Mouse (Mus musculus): ENCODE results near the gene Tanc1. TPM values are rescaled to one million over a fixed set of nuclear protein-coding genes. Genes with fewer than 3 reads are reported as not detected.

Tanc1 gene
- total RNA-seq (2023): 3.0 and 6.8 TPM in 2 replicates

DNA sequence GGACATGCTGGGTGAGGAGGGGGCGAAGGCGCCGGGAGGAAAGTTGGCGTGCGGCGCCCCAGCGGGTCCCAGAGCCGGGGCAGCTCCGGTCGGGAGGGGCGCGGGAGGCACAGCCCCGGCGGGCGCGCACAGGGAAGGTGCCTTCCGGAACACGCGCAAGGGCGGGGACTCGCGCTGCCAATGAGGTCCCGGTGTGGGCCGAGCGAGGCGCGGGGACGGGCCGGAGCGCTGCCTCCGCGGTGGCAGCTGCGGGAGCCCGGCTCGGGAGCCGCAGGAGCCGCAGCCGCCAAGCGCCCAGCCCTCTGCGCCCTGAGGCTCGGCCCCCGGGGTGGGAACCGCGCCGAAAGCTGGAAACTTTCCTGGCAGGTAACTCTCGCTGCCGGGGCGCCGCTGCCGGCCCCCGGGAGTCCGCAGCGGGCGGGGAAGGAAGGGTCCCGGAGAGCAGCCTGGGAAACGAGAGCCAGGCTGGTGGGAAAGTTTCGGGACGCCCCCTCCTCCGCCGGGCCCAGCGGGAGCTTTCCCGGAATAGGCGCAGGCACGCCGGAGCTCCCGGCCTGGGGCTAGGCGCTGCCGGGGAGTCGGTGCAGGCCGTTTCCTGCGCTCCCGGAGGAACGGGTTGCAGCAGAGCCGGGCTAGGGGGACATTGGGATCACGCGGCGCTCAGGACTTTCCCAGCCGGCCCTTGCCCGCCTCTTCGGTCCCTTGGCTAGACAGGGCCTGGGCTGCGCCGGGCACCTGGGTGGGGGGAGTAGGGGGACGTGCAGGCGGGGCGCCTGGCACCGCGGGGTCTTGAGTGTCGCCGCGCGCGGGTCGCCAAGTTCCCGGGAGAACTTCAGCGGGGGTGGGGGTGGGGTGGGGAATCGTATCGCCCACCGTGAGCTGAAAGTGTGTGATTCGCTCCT lies at the start of gene Tanc1:
TSS of gene Tanc1 (plus strand) at position 212 of the 902 bp plus-strand sequence.

DNA sequence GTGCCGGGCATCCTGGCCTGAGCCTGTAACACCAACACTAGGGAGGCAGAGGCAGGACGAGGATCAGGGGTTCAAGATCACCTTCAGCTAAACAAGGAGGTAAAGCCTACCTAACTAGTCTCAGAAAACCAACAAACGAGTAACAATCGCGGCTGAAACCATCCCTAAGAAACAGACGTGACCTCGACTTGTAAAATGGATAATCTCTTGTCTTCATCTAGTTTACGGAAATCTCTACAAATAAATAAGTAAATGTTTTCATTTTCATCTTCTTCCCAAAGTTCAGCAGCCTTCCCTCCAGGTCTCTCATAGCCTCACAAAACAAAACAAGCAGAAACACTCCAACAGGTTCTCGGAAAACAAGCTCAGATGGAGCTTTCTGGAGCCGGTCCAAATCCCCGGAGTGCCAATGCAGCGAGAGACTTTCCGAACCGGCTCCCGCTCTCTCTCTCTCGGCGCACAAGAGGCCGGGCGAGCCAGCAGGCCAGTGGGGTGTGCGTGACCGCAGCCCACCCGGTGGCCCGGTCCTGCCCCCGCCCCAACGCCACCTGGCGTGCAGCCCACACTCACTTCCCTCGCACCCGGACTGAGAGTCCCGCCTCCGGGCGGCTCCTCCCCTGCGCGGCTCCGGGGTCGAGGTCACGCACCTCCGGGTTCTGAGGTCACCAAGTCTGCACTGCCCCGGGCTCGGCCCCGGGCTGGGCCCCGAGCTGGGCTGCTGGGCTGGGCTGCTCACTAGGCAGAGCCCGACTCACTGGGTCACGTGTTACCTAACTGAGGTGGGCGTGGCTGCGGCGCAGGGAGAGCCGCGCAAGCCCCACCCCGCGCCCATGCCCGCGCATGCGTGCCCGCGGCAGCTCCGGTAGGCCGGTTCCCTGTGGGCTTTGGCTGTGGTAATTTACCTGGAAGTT lies 270.2 kb downstream of the Tanc1 start, which contains the start of gene Wdsub1:
TSS of gene Wdsub1 (minus strand) at position 761 of the 911 bp plus-strand sequence.

Other genes starting within 250 kb of the Tanc1 start
- not detected in 2 replicates for gene Dapl1, start 127.4 kb upstream of the Tanc1 start, total RNA-seq (2023)